Comparison of ENCODE assay signal across 18 mouse cellular contexts in genomic region chr4:111579863-111580224, GRCm38 (mm10).
DNase-seq lines count a peak whose midpoint lies in the region; ATAC-seq and TF ChIP-seq lines count a peak whose summit lies in the region.
"Had no signal": no experiment of that assay in that cellular context is flagged by ENCODE, and none has a peak within 500 bp of the region (broad histone marks: within the 10 kb centered on the region; RNA-seq: fewer than 3 reads in every experiment).

No protein-coding gene starts in this region.

- intact Hi-C loops in left cerebral cortex, adult 2 months (cut with DNase I) = no loop called here

- DNase-seq in left cerebral cortex, adult 2 months (ENCODE audit: extremely low spot score in 1 of 2, low spot score in 2 of 2) = no peak
- DNase-seq in left cerebral cortex, adult 11 months (ENCODE audit: low spot score) = no peak
- peak; percentile 58 to 64 for DNase-seq in right cerebral cortex, postnatal 10 days (ENCODE audit: low spot score in 2 of 2)
- no peak for DNase-seq in right cerebral cortex, postnatal 14 days
- DNase-seq in forebrain, embryonic 14.5 days (ENCODE audit: low spot score) = peak; percentile 41
- DNase-seq in layer of hippocampus, postnatal 36 days = no peak
- DNase-seq in layer of hippocampus, adult 8-10 months (ENCODE audit: low spot score in 2 of 2) = no peak
- DNase-seq: cerebellum, adult 11-12 months; cerebellum, postnatal 25 days; gastrocnemius, postnatal 10 days; heart, adult 2 months; lung, postnatal 14 days; thymus, postnatal 36 days had no signal

- H3K4me2 ChIP-seq in forebrain, embryonic 14.5 days (ENCODE audit: low read length) = no peak overlapping the region
- H3K4me2 ChIP-seq: embryonic facial prominence, embryonic 13.5 days; limb, embryonic 15.5 days had no signal

- H3K9me3 ChIP-seq in forebrain, embryonic 14.5 days (replicated peaks; ENCODE audit: control insufficient read depth, low read length) = no peaks in the 10 kb centered on the region
- H3K9me3 ChIP-seq: embryonic facial prominence, embryonic 13.5 days; hindbrain, embryonic 10.5 days; limb, embryonic 15.5 days had no signal

- no peak for TF ChIP-seq CTCF in left cerebral cortex, adult 2 months (IDR thresholded peaks at IDR 0.05)

- ATAC-seq in forebrain, embryonic 14.5 days = peak; percentile 40; the same call in 1 of the 2 replicates
- ATAC-seq: intestine, postnatal 0 days had no signal

- peaks cover 18% of the 10 kb centered on the region for H3K4me1 ChIP-seq in forebrain, embryonic 14.5 days (ENCODE audit: control insufficient read depth, insufficient read depth, low read length)
- H3K4me1 ChIP-seq: limb, embryonic 15.5 days had no signal

- 0 out of 2 replicates have a peak overlapping the region, but pooled peaks have one; percentile 7 for H3K27ac ChIP-seq in left cerebral cortex, adult 2 months
- no peak overlapping the region for H3K27ac ChIP-seq in forebrain, embryonic 14.5 days (ENCODE audit: low read depth, low read length)
- H3K27ac ChIP-seq: embryonic facial prominence, embryonic 13.5 days; heart, adult 2 months; hindbrain, embryonic 10.5 days; limb, embryonic 15.5 days had no signal

- H3K4me3 ChIP-seq in left cerebral cortex, adult 2 months = no peak overlapping the region
- no peak overlapping the region for H3K4me3 ChIP-seq in forebrain, embryonic 14.5 days (ENCODE audit: low read depth, low read length)
- H3K4me3 ChIP-seq: embryonic facial prominence, embryonic 13.5 days; heart, adult 2 months; hindbrain, embryonic 10.5 days; limb, embryonic 15.5 days had no signal

- H3K9ac ChIP-seq in forebrain, embryonic 14.5 days (ENCODE audit: low read length) = peak overlapping the region; percentile 14; the same call in 1 of the 2 replicates
- H3K9ac ChIP-seq: embryonic facial prominence, embryonic 13.5 days; limb, embryonic 15.5 days had no signal

- H3K27me3 ChIP-seq in forebrain, embryonic 14.5 days (replicated peaks; ENCODE audit: control insufficient read depth, insufficient read depth, low read length) = no peaks in the 10 kb centered on the region
- H3K27me3 ChIP-seq: embryonic facial prominence, embryonic 13.5 days; limb, embryonic 15.5 days had no signal

- no peaks in the 10 kb centered on the region for H3K36me3 ChIP-seq in forebrain, embryonic 14.5 days (ENCODE audit: control insufficient read depth, insufficient read depth, low read length)
- H3K36me3 ChIP-seq: embryonic facial prominence, embryonic 13.5 days; G1E; hindbrain, embryonic 10.5 days; limb, embryonic 15.5 days had no signal

- WGBS in forebrain, embryonic 14.5 days = 8% methylated on average over 4 of the region's 4 CpGs

Comparison
In these comparisons a context has a peak if more than half of its experiments do, and no peak if none do; other contexts are left out.
1. DNase-seq: peak in right cerebral cortex, postnatal 10 days (2 of 2) and forebrain, embryonic 14.5 days (single experiment); none in left cerebral cortex, adult 2 months (0 of 2), left cerebral cortex, adult 11 months (single experiment), right cerebral cortex, postnatal 14 days (single experiment), layer of hippocampus, postnatal 36 days (0 of 2) and layer of hippocampus, adult 8-10 months (0 of 2).